Mouse (Mus musculus) lung, postnatal 25 days (tissue): ENCODE measurements at regions not wholly inside any gene's neighbourhood (a gene's known extent, or its start where the extent isn't known, plus 50 kb on each side); places are given as distances from the start of the nearest gene placed in this dataset.

ENCODE experiments used
- DNase-seq: peaks from one replicate; pipeline ENCODE4 v3.0.0; 2022; ENCODE audit warnings: low spot score

GRCm38 (mm10) chr5:77487837-77488827 is 80.3 kb upstream of the Igfbp7 start:
- no peak for DNase-seq

- no peak for DNase-seq
These were observed 75.3 kb upstream of the Igfbp7 start for GRCm38 (mm10) chr5:77483053-77483717.

DNA sequence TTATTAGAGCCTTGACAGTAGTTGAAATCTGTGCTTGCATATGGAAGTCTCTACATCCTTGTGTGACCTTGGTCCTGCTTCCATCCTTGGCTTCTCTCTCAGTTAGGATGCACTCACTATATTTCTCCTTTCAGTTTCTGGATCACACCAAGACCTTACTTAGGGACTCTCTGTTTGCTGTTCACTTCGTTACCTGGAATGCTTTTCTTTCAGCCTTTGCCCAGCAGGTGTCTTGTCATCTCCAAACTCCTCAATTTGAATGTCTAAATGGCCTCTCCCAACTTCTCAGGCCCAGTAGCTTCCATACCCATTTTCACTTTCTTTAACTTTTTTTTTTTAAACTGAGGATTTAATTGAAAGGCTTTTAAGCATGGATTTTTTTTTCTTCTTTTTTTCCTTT is 74.0 kb upstream of the Igfbp7 start:
- DNase-seq, result no peak

GRCm38 (mm10) chr5:77477794-77478193 is 70.0 kb upstream of the Igfbp7 start:
- DNase-seq, result no peak

GRCm38 (mm10) chr5:77473896-77474486 is 66.2 kb upstream of the Igfbp7 start:
- no peak for DNase-seq

DNA sequence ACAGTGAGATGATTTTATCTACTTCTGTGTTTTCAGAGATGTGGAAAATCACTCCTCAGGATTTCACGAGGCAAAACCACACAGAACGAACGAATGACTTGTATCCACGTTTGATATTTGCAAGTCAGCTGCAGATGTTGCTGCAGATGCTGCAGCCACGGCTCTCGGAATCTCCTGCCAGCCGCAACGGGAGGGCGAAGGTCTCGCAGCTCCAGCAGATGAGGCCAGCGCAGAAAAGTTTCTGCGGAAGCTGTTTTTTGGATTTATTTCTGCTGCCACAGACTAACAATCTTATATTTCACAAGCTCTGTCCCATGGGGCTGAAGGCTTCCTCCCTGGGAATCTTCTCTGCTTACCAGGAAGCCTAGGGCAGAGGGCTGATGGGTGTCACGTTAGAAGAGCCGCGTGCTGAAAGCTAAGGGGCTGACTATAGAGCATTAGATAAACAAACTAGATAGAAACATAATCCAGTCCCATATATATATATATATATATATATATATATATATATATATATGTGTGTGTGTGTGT is 61.5 kb upstream of the Igfbp7 start:
- no peak for DNase-seq

- peak; percentile 72 for DNase-seq
These were observed 60.6 kb upstream of the Igfbp7 start for GRCm38 (mm10) chr5:77468467-77468866.

GRCm38 (mm10) chr5:77464851-77465548 is 57.2 kb upstream of the Igfbp7 start:
- DNase-seq, result peak; percentile 72

GRCm38 (mm10) chr5:77459896-77460717 is 52.3 kb upstream of the Igfbp7 start:
- peak; percentile 93 for DNase-seq
